Comparison of ENCODE assay signal across 8 mouse cellular contexts in the genomic region with DNA sequence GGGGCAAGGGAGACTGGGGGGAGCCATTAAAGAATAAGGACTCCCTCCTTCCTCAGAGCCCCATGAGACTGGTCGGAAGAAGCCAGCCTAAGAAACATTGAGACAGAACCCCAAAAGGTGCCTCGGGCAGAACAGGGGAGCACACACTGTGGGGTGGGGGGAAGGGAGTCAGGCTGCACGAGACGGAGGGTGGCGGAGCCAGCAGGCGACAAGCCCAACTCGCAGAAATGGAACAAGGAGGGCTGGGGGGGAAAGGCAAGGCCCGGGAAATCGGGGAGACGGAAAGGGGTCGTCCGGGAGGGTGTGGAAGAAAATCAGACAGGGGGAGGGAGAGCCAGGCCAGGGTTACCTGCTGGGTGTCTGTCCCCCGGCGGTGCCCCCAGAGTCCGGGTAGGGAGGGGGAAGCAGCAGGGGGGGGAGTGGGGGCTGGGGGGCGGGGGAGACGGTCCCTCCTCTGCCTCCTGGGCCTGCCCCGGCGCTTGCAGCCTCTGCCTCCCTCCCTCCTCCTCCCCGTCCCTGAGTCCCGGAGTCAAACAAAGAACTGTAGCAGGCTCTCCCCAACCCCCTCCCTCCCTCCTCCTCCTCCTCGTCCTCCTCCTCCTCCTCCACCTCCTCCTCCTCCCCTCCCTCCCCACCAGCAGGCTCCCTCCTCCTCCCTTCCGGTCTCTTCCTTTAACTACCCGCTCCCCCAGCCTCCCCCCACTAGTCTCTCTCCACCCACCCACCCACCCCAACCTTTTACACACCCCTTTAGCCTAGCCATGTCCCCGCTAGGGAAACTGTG. TPM values are rescaled to one million over a fixed set of nuclear protein-coding genes. Genes with fewer than 3 reads are reported as not detected.
A peak's percentile ranks its signal among the peaks of the same experiment; 100 is the strongest.
DNase-seq lines count a peak whose midpoint lies in the region; ATAC-seq and TF ChIP-seq lines count a peak whose summit lies in the region.

No protein-coding gene starts in this region.

- H3K9me3 ChIP-seq in hindbrain, embryonic 16.5 days (ENCODE audit: control insufficient read depth, low read length) = no peaks in the 10 kb centered on the region
- H3K9me3 ChIP-seq in liver, embryonic 11.5 days (ENCODE audit: control insufficient read depth, low read length) = no peaks in the 10 kb centered on the region
- no peaks in the 10 kb centered on the region for H3K9me3 ChIP-seq in neural tube, embryonic 12.5 days

- DNase-seq in heart, adult 18-20 months = peak; percentile 64 to 66
- DNase-seq in heart, adult 8-10 months (ENCODE audit: low spot score) = no peak
- DNase-seq in adrenal gland, postnatal 10 days = peak; percentile 77
- DNase-seq in liver, embryonic 11.5 days (ENCODE audit: low spot score) = peak; percentile 65
- no peak for DNase-seq in natural killer cell, adult 2 months (ENCODE audit: low spot score in 2 of 2)

- H3K4me1 ChIP-seq in embryonic fibroblast, embryonic 13.5 days (ENCODE audit: control insufficient read depth, insufficient read depth, low read length) = peaks cover 12% of the 10 kb centered on the region
- H3K4me1 ChIP-seq in hindbrain, embryonic 16.5 days (ENCODE audit: control insufficient read depth, insufficient read depth, low read depth, low read length) = peaks cover 63% of the 10 kb centered on the region
- H3K4me1 ChIP-seq in liver, embryonic 11.5 days (replicated peaks; ENCODE audit: control insufficient read depth, insufficient read depth, low read length) = peaks cover 73% of the 10 kb centered on the region
- peaks cover 83% of the 10 kb centered on the region for H3K4me1 ChIP-seq in neural tube, embryonic 12.5 days

- peak overlapping the region; percentile 78 for H3K4me3 ChIP-seq in embryonic fibroblast, embryonic 13.5 days (ENCODE audit: insufficient read depth, low read length)
- peak overlapping the region; percentile 76 for H3K4me3 ChIP-seq in hindbrain, embryonic 16.5 days (ENCODE audit: low read length)
- peak overlapping the region; percentile 64 for H3K4me3 ChIP-seq in liver, embryonic 11.5 days (ENCODE audit: low read depth, low read length)
- H3K4me3 ChIP-seq in neural tube, embryonic 12.5 days = peak overlapping the region; percentile 76

- H3K36me3 ChIP-seq in hindbrain, embryonic 16.5 days (ENCODE audit: control insufficient read depth, insufficient read depth, low read length) = no peaks in the 10 kb centered on the region; the same call in 1 of the 2 replicates
- no peaks in the 10 kb centered on the region for H3K36me3 ChIP-seq in liver, embryonic 11.5 days (ENCODE audit: control insufficient read depth, insufficient read depth, low read length)
- H3K36me3 ChIP-seq in neural tube, embryonic 12.5 days = peaks cover 8% of the 10 kb centered on the region

- no peaks in the 10 kb centered on the region for H3K27me3 ChIP-seq in hindbrain, embryonic 16.5 days (replicated peaks; ENCODE audit: control insufficient read depth, insufficient read depth, low read length)
- H3K27me3 ChIP-seq in liver, embryonic 11.5 days (replicated peaks; ENCODE audit: control insufficient read depth, insufficient read depth, low read length) = peaks cover 4% of the 10 kb centered on the region; the same call in 1 of the 2 replicates
- peaks cover 7% of the 10 kb centered on the region for H3K27me3 ChIP-seq in neural tube, embryonic 12.5 days (replicated peaks)

- no peak for TF ChIP-seq CTCF in embryonic fibroblast, embryonic 13.5 days (IDR thresholded peaks at IDR 0.05; ENCODE audit: borderline replicate concordance, insufficient read depth, low read length)

- H3K27ac ChIP-seq in embryonic fibroblast, embryonic 13.5 days (ENCODE audit: insufficient read depth, low read length) = peak overlapping the region; percentile 96
- H3K27ac ChIP-seq in hindbrain, embryonic 16.5 days (ENCODE audit: low read depth, low read length) = peak overlapping the region; percentile 98
- peak overlapping the region; percentile 96 for H3K27ac ChIP-seq in liver, embryonic 11.5 days (ENCODE audit: low read depth, low read length)
- peak overlapping the region; percentile 95 for H3K27ac ChIP-seq in neural tube, embryonic 12.5 days

- WGBS in hindbrain, embryonic 16.5 days = under 1% methylated on average over 15 of the region's 25 CpGs
- WGBS in liver, embryonic 11.5 days = 2% methylated on average over 16 of the region's 25 CpGs
- WGBS in neural tube, embryonic 12.5 days = 2% methylated on average over 18 of the region's 25 CpGs

- ATAC-seq in hindbrain, embryonic 16.5 days = no peak
- no peak for ATAC-seq in liver, embryonic 11.5 days (replicated peaks; ENCODE audit: low FRiP score)
- no peak for ATAC-seq in neural tube, embryonic 12.5 days (ENCODE audit: low FRiP score, low read depth)

- H3K9ac ChIP-seq in hindbrain, embryonic 16.5 days (ENCODE audit: low read depth, low read length) = peak overlapping the region; percentile 83
- H3K9ac ChIP-seq in liver, embryonic 11.5 days (ENCODE audit: low read depth, low read length) = peak overlapping the region; percentile 81
- peak overlapping the region; percentile 95 for H3K9ac ChIP-seq in neural tube, embryonic 12.5 days

- peak; percentile 29 for TF ChIP-seq POLR2A in embryonic fibroblast, embryonic 13.5 days (IDR thresholded peaks at IDR 0.05; ENCODE audit: low read depth, low read length)

- H3K4me2 ChIP-seq in hindbrain, embryonic 16.5 days (ENCODE audit: low read length) = peak overlapping the region; percentile 67
- peak overlapping the region; percentile 97 for H3K4me2 ChIP-seq in liver, embryonic 11.5 days
- H3K4me2 ChIP-seq in neural tube, embryonic 12.5 days (replicated peaks) = peak overlapping the region; percentile 98

RNA-seq across cellular contexts. Expression of a gene that starts 2.4 kb away (rescaled TPM):
- total RNA-seq in heart, adult 18-20 months (2021) = 10 to 100 TPM; 15.8 to 18.0 TPM
- 10 to 100 TPM; 19.1 to 26.2 (median 22.3) TPM for total RNA-seq in heart, adult 8-10 months (2022)
- 10 to 100 TPM; 49.0 to 53.4 TPM for total RNA-seq in adrenal gland, postnatal 10 days (2021)
- 31.8 and 33.4 TPM in 2 replicates for polyA plus RNA-seq in embryonic fibroblast, embryonic 13.5 days (2011; ENCODE audit: insufficient read length, low read depth, missing spikeins)
- polyA plus RNA-seq in hindbrain, embryonic 16.5 days (2015; fragmentation: Nextera tagmentation; extraction: Ambion mirVana) = 22.9 and 29.0 TPM in 2 replicates
- polyA plus RNA-seq in liver, embryonic 11.5 days (2014; fragmentation: Nextera tagmentation; extraction: Ambion mirVana) = 15.4 and 17.4 TPM in 2 replicates
- 48.6 and 52.4 TPM in 2 replicates for polyA plus RNA-seq in neural tube, embryonic 12.5 days (2016; fragmentation: Nextera tagmentation; extraction: Ambion mirVana)

RNA-seq across cellular contexts. Expression of a gene that starts 17.8 kb away (rescaled TPM):
- 10 to 100 TPM; 10.3 to 14.3 TPM for total RNA-seq in heart, adult 18-20 months (2021)
- 10 to 100 TPM; 13.2 to 24.7 (median 19.5) TPM for total RNA-seq in heart, adult 8-10 months (2022)
- total RNA-seq in adrenal gland, postnatal 10 days (2021) = 10 to 100 TPM; 29.1 to 33.0 TPM
- polyA plus RNA-seq in embryonic fibroblast, embryonic 13.5 days (2011; ENCODE audit: insufficient read length, low read depth, missing spikeins) = 9.1 and 10.3 TPM in 2 replicates
- polyA plus RNA-seq in hindbrain, embryonic 16.5 days (2015; fragmentation: Nextera tagmentation; extraction: Ambion mirVana) = 8.9 and 9.2 TPM in 2 replicates
- polyA plus RNA-seq in liver, embryonic 11.5 days (2014; fragmentation: Nextera tagmentation; extraction: Ambion mirVana) = 20.4 and 26.2 TPM in 2 replicates
- polyA plus RNA-seq in neural tube, embryonic 12.5 days (2016; fragmentation: Nextera tagmentation; extraction: Ambion mirVana) = 13.7 TPM in 2 replicates

RNA-seq across cellular contexts. Expression of a gene that starts 20.4 kb away (rescaled TPM):
- 10 to 100 TPM; 30.2 to 32.2 TPM for total RNA-seq in heart, adult 18-20 months (2021)
- total RNA-seq in heart, adult 8-10 months (2022) = 10 to 100 TPM; 33.3 to 39.8 (median 36.9) TPM
- total RNA-seq in adrenal gland, postnatal 10 days (2021) = 10 to 100 TPM; 32.4 to 38.9 TPM
- polyA plus RNA-seq in embryonic fibroblast, embryonic 13.5 days (2011; ENCODE audit: insufficient read length, low read depth, missing spikeins) = 51.0 and 51.7 TPM in 2 replicates
- polyA plus RNA-seq in hindbrain, embryonic 16.5 days (2015; fragmentation: Nextera tagmentation; extraction: Ambion mirVana) = 28.7 and 33.0 TPM in 2 replicates
- 19.7 and 19.9 TPM in 2 replicates for polyA plus RNA-seq in liver, embryonic 11.5 days (2014; fragmentation: Nextera tagmentation; extraction: Ambion mirVana)
- 48.5 and 49.9 TPM in 2 replicates for polyA plus RNA-seq in neural tube, embryonic 12.5 days (2016; fragmentation: Nextera tagmentation; extraction: Ambion mirVana)

RNA-seq across cellular contexts. Expression of a gene that starts 20.6 kb away (rescaled TPM):
- total RNA-seq in heart, adult 18-20 months (2021) = 100 to 1,000 TPM; 112 to 118 TPM
- total RNA-seq in heart, adult 8-10 months (2022) = 100 to 1,000 TPM; 109 to 140 (median 120) TPM
- 100 to 1,000 TPM; 124 to 138 TPM for total RNA-seq in adrenal gland, postnatal 10 days (2021)
- polyA plus RNA-seq in embryonic fibroblast, embryonic 13.5 days (2011; ENCODE audit: insufficient read length, low read depth, missing spikeins) = 75.6 and 81.1 TPM in 2 replicates
- 102 and 130 TPM in 2 replicates for polyA plus RNA-seq in hindbrain, embryonic 16.5 days (2015; fragmentation: Nextera tagmentation; extraction: Ambion mirVana)
- polyA plus RNA-seq in liver, embryonic 11.5 days (2014; fragmentation: Nextera tagmentation; extraction: Ambion mirVana) = 151 and 178 TPM in 2 replicates
- 105 and 111 TPM in 2 replicates for polyA plus RNA-seq in neural tube, embryonic 12.5 days (2016; fragmentation: Nextera tagmentation; extraction: Ambion mirVana)

RNA-seq across cellular contexts. Expression of a gene that starts 46.7 kb away (rescaled TPM):
- 10 to 100 TPM; 16.2 to 26.3 TPM for total RNA-seq in heart, adult 18-20 months (2021)
- 10 to 100 TPM; 16.7 to 20.4 (median 18.3) TPM for total RNA-seq in heart, adult 8-10 months (2022)
- 100 to 1,000 TPM in 1 of 2 experiments, 10 to 100 TPM in 1; 93.8 to 128 TPM for total RNA-seq in adrenal gland, postnatal 10 days (2021)
- 175 and 199 TPM in 2 replicates for polyA plus RNA-seq in embryonic fibroblast, embryonic 13.5 days (2011; ENCODE audit: insufficient read length, low read depth, missing spikeins)
- 68.0 and 73.2 TPM in 2 replicates for polyA plus RNA-seq in hindbrain, embryonic 16.5 days (2015; fragmentation: Nextera tagmentation; extraction: Ambion mirVana)
- polyA plus RNA-seq in liver, embryonic 11.5 days (2014; fragmentation: Nextera tagmentation; extraction: Ambion mirVana) = 13.8 and 17.1 TPM in 2 replicates
- 87.1 and 93.0 TPM in 2 replicates for polyA plus RNA-seq in neural tube, embryonic 12.5 days (2016; fragmentation: Nextera tagmentation; extraction: Ambion mirVana)

Comparison
In these comparisons a context has a peak if more than half of its experiments do, and no peak if none do; other contexts are left out.
1. DNase-seq: peak in heart, adult 18-20 months (2 of 2), adrenal gland, postnatal 10 days (single experiment) and liver, embryonic 11.5 days (single experiment); none in heart, adult 8-10 months (single experiment) and natural killer cell, adult 2 months (0 of 2).
2. Peak in every context shown above with its lines, with median percentiles within 50 percentile points of each other: H3K27ac ChIP-seq, H3K4me3 ChIP-seq, H3K4me2 ChIP-seq and H3K9ac ChIP-seq.